Mouse (Mus musculus) left cerebral cortex, adult 8-10 months (tissue): ENCODE measurements around the gene Spdl1. TPM values are rescaled to one million over a fixed set of nuclear protein-coding genes. Genes with fewer than 3 reads are reported as not detected.
"Not testable (repeated sequence)": the region's sequence is repeated elsewhere in the genome, so short reads cannot be mapped to it uniquely, and the experiment has no call there.

Experiments used
- DNase-seq, 2 experiments: peaks; one replicate each; pipeline ENCODE4 v3.0.0; 2022; ENCODE audit warnings: low spot score in 2 of 2
- total RNA-seq, 4 experiments: library from RNA; stranded (reverse); gene quantifications; 2 replicates each; pipeline ENCODE4 v1.2.4; 2022

Gene Spdl1
- total RNA-seq, 4 experiments from 2014 or later: 0.15 to 0.87 (median 0.51) TPM

DNA sequence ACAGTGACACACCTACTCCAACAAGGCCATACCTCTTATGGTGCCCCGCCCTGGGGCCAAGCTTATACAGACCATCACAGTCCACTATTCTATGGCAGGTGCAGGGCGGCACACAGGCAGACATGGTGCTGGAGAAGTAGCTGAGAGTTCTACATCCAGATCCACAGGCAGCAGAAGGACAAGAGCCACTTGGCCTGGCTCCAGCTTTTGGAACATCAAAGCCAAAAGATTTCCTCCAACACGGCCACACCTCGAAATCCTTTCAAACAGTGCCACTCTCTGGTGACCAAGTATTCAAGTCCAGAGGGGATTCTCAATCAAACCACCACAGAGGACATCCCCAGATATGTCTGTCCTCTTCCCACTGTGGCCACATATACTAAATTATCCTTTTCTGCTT lies 28.4 kb downstream of the Spdl1 start:
- DNase-seq: not testable (repeated sequence)

DNA sequence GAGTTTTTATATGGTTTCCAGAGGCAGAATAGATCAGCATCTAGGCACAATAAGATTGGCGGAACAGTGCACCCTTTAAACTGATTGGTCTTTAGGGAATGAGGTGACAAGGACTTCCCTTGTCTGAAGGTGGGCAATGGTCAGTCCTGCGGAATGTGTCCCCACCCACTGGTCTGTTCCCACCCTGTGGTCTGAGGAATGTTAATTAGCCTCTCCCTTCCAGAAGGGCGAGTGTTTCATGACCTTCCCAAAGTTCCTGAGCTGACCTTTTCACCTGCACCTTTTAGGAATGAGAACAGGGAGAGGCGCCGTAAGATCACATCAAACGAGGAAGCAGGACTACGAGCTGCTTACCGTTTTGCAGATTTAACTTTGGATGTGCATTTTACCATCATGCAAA lies 35.4 kb downstream of the Spdl1 start:
- DNase-seq: not testable (repeated sequence)

DNA sequence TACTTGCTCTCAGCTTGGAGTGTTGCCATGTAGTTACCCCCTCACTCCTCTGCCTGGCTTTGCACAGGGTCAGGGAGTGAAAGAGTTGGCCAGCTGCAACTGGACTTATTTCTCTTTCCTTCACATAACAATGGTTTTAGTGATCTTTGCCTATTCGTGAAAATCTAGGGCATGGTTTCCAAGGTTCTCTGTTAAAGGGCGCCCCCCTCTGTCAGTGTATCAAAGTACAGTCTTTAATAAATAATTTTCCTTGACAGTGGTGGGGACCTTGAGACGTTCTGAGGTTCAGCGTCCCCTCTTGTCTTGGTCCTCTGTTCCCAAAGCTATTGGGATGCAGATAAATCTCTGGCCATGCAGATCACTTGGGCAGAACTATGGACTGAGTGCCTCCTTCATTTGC lies 37.3 kb downstream of the Spdl1 start:
- no peak for DNase-seq

DNA sequence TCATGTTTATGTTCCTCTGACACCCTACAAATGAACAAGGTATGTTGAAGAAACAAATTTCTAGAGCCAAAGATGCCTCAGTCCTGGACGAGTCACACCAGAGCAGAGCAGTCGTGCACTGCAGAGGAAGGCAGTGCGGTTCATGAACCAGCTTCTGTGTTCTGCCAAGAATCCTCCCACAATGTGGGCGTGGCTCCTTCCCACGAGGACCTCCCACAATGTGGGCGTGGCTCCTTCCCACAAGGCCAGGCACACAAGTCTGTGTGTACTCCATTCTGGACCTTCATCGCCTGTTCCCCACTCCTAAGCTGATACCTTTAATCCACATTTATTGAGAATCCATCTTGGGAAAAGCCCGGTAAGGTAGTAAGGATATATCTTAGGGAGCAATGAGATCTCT lies 41.6 kb downstream of the Spdl1 start:
- no peak for DNase-seq

DNA sequence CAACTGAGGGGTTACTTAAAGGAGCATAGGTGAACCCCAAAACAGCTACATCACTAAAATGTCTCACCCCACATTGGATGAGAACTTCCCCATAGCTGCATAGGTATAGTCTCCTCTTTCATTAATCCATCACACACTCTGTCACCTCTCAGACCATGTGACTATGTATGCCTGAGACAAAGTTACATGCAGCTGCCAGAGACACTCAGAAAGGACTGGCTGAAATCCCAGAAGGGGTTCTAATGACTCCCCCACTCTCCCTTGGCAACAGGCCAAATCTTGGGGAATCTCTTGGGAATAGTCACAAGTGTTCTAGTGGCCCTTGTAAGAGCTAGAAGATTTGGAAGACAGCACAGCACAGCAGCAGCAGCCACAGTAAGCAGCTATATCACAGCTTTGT lies 48.6 kb downstream of the Spdl1 start:
- DNase-seq: no peak

DNA sequence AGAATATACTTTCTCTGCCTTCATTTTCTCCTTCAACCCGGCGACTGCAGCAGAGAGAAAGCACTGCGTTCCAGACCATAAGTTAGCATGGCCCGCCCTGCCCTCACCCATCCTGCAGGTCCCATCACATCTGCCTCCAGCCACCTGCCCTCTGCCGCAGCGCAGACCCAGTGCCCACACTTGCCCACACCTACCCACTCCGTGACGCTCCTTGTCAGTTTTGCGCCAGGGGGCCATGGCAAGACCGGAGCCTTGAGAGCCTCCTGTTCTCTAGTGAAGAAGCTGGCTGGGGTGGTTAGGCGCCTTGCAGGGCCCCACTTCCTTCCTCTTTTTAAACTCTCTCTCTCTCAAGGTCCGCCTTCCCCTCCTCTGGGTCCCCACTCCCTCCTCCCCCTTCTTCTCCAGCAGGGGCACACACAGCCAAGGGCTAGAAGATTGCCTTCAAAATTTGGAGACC lies 49.8 kb downstream of the Spdl1 start, which contains the start of gene Dock2:
Gene Dock2 (minus strand): TSS at position 306 of the 457 bp plus-strand sequence.
- no peak for DNase-seq

DNA sequence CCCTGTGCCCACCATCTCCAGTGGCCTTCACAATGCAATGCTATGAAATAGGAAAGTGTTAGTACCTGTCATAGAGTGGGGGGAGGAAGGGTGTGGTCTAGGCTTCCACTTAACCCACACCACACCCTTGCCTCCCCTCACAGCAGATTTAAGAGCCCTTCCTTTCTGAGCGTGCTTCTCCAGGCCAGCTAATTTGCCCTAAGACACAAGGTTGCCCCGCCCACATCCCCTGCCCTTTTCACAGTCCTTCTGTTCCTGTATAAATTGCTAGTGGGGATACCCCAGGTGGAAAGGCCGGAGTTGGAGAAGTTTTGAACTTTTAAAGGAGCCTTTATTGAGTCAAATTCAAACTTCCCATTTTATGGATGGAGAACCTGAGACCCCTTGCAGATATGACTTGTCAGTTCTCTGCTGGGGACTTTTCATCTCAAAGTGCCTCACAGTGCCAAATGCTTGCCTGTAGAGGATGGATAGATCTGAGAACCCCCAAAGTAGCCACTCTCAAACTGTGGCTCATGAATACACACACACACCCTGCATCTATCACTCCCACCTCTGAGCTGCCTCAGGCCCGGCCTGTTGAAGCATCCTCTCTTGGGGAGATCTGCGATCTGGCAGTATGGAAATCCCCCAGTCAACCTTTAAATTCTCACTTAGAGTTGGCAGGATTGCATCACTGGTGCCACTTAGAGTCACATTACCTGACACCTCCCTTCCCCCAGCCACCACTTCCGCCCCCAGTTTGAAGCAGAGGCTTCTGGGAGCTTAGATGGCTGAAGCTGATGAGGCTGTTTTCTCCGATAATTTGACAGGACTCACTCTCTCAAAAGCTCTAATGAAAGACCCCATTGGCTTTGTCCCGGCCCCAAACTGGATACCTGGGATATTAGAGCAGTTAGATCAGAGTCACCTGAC lies 50.7 kb downstream of the Spdl1 start:
- DNase-seq: no peak

DNA sequence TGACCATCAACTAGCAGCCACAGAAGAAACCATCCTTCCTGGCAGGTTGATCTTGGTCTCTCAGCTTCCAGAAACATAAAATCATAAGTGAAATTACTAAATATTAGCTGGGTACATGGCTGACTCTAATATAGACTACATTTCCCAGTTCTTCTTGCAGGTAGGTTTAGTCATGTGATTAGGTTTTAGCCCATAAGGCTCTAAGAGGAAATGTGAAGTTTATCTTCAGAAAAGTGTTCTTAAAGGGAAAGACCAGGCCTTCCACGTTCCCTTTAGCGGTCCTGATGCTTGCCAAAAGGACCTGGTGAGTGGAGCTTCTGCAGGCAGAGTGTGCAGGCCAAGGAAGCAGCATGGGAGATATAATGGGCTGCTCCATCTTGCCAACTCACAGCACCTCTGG lies 52.7 kb downstream of the Spdl1 start:
- DNase-seq: no peak

DNA sequence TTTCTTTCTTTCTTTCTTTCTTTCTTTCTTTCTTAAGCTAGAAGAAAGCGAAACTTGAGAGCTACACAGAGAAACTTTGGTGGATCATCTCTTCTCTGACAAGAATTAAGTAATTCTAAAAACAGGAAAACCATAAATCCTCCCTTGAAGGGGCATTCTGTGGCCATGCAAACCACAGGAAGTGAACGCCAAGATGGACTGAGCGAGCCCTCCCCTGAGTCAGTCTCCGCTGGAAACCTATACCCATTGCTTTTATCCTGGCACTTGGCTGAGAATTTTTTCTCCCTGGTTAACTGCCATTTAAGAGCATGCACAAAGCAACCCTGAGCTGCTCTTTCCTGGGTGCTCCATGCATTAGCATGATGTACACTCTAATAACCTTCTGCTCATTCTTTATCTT lies 53.5 kb downstream of the Spdl1 start:
- DNase-seq: no peak

DNA sequence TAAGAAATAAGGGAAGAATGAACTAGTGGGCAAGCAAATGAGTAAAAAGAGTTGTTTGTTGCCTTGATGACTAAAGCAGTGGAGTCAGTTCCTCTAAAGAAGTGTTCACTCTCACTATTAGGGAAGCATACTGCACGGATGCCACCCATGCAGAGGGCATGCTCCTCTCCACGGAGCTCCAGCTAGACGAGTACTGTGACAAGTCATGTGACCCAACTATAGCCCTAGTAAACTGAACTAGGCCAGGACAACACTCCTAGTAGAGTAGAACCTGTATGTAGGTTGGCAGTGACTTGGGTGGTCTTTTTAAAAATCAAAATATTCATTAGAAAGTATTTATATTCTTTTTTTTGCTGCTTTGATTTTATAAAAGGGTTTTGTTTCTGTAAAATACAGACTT lies 55.1 kb downstream of the Spdl1 start:
- no peak for DNase-seq

DNA sequence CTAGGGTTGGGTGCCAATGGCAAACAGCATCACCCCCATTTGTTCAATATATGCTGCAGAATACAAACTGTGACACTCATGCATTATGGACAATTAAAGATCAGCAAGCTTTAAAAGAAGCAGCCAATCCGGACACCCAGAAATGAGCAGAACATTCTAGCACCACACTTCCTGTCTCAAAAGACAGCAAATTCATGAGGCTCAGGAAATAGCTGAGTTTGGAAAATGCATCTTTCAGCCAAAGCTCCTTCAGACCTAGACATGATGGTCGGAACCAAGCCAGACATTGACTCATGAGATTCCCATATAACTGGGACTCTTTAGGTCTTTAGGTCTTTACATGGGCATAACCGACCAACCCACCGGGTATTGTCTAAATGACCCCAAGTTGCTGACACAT lies 55.9 kb downstream of the Spdl1 start:
- no peak for DNase-seq

DNA sequence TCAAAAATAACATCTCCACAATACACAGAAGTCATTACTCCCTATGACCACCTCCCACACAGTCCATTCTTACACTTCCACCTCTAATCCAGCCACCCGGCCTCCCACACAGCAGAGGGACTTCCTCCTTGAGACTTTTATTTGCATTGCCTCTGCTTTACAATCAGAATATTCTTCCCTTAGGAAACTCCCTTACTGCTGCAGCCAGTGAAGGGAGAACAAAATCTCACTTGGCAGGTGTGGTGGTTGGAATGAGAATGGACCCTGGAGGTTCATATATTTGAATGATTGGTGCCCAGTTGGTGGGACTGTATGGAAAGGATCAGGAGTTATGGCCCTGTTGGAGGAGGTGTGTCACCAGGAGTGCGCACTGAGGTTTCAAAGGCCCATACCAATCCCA lies 57.4 kb downstream of the Spdl1 start:
- DNase-seq: no peak

DNA sequence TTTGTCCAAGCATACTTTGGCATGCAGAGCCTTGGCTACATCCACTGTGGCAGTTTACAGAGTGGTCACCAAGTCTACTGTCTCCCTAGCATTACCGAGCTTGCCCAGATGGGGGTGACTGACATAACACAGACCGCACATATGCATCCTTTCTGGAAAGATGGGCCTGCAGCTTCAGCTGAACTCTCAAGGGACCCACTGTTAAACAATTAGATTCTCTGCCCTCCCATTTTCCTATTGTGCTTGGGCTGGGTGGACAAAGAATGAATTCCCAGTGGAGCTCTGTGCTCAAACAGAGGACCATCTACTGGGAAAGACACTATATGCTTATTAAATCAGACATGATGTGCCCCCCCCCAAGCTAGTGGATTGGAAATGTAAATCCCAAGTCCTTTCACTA lies 58.8 kb downstream of the Spdl1 start:
- DNase-seq: no peak

DNA sequence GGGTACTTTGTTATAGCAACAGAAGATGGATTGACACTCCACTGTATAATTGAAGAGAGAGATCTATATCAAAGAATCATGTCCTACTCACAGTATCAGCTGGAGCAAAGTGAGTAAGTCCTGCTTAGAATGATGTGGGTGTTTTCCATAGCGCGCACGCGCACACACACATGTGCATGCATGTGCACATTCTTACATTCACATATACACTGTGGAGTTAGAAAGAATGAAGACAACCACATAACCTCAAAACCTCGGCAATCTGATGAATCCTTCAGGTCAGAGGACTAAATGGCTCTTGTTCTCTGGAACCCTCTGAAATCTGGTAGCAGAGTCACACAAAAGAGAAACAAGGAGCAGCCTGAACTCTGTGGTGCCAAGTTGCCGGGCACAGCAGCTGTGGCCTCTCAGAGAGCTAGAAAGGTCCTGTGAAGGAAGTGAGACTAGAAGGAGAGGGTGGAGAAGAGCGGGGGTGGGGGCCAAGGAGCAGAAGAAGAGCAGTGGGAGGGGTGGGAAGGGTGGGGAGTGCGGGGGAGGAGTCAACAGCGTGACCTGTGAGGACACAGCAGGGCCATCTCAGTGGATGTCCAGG lies 60.0 kb downstream of the Spdl1 start:
- DNase-seq: no peak

DNA sequence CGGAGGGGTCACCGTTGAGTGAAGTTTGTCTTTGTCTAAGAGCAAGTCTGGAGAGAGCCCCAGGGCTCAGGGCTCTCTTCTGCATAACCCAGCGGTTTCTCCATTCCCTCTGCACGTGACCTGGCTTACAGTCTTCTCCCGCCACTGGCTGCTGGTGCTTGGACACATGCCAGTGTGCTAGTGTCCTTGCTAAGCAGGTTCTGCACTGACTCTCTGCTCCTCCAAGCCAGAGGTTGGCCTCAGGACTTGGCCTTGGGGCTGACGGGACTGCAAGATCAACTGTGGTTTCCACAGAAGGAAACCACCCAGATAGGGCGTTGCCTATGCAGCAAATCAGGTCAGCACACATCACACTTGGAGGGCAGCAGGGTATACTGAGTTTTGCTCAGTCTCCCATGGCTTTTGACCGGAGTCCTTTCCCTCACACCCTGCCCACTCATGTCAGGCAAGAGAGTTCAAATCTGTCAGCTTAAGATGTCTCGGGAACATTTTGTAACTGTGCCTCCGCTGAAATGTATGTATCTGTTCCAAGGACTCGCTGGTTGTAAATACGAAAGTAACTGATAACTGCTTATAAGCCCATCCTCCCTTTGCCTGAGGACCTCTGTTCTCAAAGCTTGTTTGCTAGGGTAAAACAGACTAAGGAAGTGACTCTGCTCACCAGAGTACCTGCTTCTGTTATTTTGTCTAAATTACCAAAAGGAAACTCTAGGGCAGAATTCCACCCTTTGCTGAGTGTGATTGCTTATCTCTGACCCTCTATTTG lies 62.0 kb downstream of the Spdl1 start:
- no peak for DNase-seq

DNA sequence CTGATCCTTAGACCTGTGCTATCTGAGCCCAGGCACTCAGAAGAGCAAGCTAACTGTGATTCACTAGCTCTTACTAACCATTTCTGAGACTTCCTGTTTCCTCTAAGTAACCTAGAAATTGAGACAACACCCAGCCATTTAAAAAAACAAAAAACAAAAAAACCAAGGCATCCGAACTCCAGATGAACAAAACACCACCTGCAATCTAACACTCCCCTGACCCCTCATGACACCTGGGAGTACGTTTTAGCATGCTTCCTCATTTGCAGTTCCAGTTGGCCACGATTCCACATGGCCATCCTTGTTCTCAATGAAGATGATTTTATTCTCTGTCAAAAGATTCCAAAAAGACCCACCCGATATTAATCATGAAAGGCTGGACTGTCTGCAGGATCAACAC lies 62.8 kb downstream of the Spdl1 start:
- no peak for DNase-seq

DNA sequence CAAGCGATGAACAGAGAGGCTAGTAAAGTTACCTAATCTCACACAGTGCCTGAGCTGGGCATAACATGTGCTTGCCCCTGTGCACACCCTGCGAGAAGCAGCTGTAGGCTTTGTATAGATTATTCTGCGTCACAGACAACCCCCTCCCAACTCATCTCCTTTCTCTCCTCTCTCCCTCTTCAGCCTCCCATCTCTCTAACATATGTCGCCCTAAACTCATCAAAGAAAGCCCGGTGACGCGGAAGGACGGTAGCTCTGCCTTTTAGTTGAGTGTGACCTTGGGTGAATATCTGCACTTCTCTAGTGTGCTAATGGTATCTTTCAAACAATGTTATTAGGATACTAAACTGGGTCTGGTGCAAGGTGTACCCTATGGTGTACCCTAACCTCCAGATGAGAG lies 63.5 kb downstream of the Spdl1 start:
- DNase-seq: no peak

DNA sequence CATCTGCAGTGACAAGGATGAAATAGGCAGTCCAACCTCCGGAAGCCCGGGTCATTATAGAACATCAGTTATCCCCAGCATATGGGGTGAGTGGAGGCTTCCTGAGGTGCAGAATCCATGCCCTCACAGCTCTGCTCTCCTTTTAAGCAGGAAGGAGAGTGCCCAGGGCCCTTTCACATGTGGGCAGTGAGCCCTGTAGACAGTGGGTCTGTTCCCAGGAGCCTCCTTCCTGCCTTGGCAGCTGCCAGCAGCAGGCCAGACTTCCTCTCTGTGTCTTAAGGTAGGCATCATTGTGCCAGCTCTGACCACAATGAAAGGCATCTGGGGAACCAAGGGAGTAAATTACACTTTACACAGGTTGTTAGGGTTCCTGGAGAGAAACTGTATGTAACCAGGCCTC lies 64.0 kb downstream of the Spdl1 start:
- DNase-seq: no peak

DNA sequence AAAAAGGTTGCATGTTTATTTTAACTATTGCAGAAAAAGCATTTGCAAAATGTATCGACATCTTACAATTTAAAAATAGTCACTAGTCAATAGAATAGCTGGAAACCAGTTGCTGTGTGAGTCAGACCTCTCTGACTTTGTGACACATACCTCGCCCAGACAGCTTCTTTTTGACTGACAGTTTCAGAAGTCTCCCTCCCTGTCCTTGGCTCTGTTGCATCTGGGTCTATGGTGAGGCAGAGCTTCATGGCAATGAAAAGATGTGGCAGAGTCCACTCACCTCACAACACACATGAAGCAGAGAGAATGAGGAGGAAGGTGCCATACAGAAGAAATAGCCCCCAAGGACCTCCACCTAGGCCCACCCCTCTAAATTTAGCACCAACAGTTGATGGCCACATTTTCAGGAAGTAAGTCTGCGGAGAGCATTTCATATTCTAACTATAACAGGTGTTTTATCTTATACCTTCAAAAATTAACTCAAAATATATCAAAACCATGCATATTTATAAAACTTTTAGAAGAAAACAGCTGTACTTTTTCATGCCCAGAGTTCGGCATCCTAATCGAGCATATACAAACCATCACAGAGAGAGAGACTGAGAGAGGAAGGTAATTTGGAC lies 69.6 kb downstream of the Spdl1 start:
- no peak for DNase-seq

DNA sequence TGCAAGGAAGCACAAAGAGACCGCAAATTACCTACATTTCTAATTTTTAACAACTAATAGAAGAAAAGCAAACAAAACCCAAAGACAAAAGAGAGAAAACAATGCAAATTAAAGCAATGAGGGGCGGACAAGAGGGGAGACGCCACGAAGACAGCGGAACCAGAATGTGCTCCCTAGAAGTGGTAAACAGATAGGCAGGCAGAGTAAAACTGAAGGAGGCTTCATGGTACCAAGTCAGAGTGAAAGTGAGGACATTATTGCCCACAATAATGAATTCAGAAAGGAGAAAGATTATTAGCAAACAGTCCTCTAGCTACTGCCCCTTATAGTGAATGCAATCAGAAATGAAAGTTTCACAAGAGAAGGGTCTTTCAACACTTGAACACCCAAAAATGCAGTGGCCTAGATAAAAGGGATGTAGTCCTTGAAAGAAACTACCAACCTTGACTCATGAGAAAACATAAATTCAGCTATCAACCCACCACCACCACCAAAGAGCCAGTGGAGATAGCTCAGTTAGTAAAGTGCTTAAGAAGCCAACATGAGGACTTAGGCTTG lies 70.8 kb downstream of the Spdl1 start:
- no peak for DNase-seq

DNA sequence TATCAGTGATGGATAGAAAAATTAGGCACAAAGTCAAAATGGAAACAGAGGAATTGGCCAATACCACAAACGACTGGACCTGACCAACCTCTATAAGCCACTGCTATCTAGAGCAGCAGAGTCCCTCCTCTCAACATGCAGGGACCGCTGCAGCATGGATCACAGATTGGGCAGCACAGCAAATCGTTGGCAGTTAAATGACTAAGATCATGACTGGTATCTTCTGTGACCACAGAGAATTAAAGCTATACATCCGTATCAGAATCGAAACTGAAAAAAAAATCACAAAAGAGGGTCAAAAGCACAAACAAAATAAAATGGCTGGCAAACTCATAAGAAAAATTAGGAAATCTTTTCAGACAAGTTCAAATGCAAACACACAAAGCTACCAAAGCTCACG lies 71.3 kb downstream of the Spdl1 start:
- no peak for DNase-seq
